Mouse (Mus musculus): Measurements from ENCODE around the gene Smyd1.

DNA sequence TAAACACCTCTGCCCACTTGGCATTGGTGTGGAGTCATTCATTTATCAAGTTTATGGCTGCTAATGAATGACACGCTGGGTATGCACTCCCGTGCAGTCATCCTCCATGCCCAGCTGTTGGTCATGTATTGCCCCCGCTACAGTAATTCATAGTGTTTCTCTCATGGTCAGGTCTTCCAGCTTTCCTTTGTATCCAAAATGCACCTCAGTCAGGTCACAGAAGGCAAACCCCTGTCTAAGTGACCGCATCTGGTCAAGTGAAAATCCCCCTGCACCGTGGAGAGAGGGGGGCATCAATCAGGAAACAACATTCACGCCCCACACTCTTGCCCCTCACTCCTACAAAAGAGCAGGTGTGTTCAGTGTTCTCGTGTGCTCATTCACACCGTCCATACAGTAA lies 117.9 kb downstream of the Smyd1 start:
- TF ChIP-seq POLR2A (IDR thresholded peaks at IDR 0.05; ENCODE audit: insufficient read depth, low read depth, low read length): no peak
- TF ChIP-seq CTCF (IDR thresholded peaks at IDR 0.05; ENCODE audit: insufficient read depth, low read depth, low read length): no peak
